Mouse (Mus musculus) kidney, postnatal 0 days (tissue): ENCODE measurements at regions not wholly inside any gene's neighbourhood (a gene's known extent, or its start where the extent isn't known, plus 50 kb on each side); places are given as distances from the start of the nearest gene placed in this dataset.

ENCODE experiments used
- ATAC-seq: fragments of 200-750 bp; cut with Nextera tagmentation; replicated peaks from 2 replicates; pipeline ENCODE4 v1.8.0; 2017; ENCODE audit warnings: low read depth, moderate number of reproducible peaks, moderate TSS enrichment, moderate library complexity; ENCODE audit not compliant: low FRiP score
- DNase-seq: peaks from one replicate; pipeline ENCODE4 v3.0.0-alpha.2; 2016; ENCODE audit warnings: low spot score
- H3K27ac ChIP-seq: fragments of 300-500 bp; sonication (generic); 2 replicates; pipeline ENCODE4 v1.5.1; 2014; ENCODE audit warnings: mild to moderate bottlenecking
- H3K27me3 ChIP-seq: fragments of 300-500 bp; sonication (generic); 2 replicates; pipeline ENCODE4 v1.6.1; 2014; ENCODE audit warnings: low read length, mixed read lengths; ENCODE audit not compliant: insufficient read depth
- H3K36me3 ChIP-seq: fragments of 300-500 bp; sonication (generic); 2 replicates; pipeline ENCODE4 v1.6.1; 2014; ENCODE audit warnings: low read length, mixed read lengths; ENCODE audit not compliant: insufficient read depth
- H3K4me1 ChIP-seq: fragments of 300-500 bp; sonication (generic); replicated peaks from 2 replicates; pipeline ENCODE4 v1.6.1; 2014; ENCODE audit warnings: antibody characterized with exemption, low read length, mixed read lengths; ENCODE audit not compliant: insufficient read depth
- H3K4me2 ChIP-seq: fragments of 300-500 bp; sonication (generic); 2 replicates; pipeline ENCODE4 v1.6.1; 2014; ENCODE audit warnings: mild to moderate bottlenecking, low read length, moderate library complexity, mixed read lengths
- H3K4me3 ChIP-seq: fragments of 300-500 bp; sonication (generic); replicated peaks from 2 replicates; pipeline ENCODE4 v1.5.1; 2014; ENCODE audit warnings: low read depth, low read length
- H3K9ac ChIP-seq: fragments of 300-500 bp; sonication (generic); 2 replicates; pipeline ENCODE4 v1.6.1; 2014; ENCODE audit warnings: low read depth, low read length
- H3K9me3 ChIP-seq: fragments of 300-500 bp; sonication (generic); replicated peaks from 2 replicates; pipeline ENCODE4 v1.6.1; 2016; ENCODE audit warnings: low read length, inconsistent platforms, mixed read lengths
- CTCF ChIP-seq: IDR thresholded peaks from 2 replicates; pipeline ENCODE4 v1.5.1; 2016; ENCODE audit warnings: antibody characterized with exemption, low read depth, mild to moderate bottlenecking, moderate library complexity
- WGBS: fragments of 180-500 bp; shearing (Covaris S2); extraction: QIAGEN DNeasy Blood & Tissue Kit; methylation state at CpG from one replicate; pipeline ENCODE4 v1.1.7; 2014; 5-methylcytosine and 5-hydroxymethylcytosine counted together

DNA sequence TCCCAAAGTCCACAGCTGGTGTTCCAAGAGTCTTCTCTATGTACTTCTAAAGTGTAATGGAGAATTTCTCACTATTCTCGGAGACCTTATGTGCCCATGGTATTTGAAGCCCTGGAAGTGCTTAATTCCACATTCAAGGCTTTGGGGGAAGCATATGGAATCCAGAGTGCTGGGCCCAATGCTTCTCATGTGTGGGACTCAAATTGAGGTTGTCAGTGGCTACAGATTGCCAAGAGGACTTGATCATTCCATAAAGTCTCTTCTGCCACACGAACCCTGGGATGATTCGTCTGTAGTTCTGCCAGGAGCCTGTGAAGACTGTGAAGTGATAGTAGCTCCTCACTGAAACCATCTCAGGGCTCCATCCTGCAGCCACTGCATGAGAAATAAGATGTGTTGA lies 275.3 kb downstream of the Bckdhb start:
- H3K4me1 ChIP-seq = no peaks in the 10 kb centered on the region
- no peak for TF ChIP-seq CTCF
- H3K4me3 ChIP-seq = no peak overlapping the region
- ATAC-seq = no peak
- 90% methylated on average over 3 of the region's 3 CpGs for WGBS
- no peaks in the 10 kb centered on the region for H3K27me3 ChIP-seq
- no peaks in the 10 kb centered on the region for H3K9me3 ChIP-seq
- no peak overlapping the region for H3K9ac ChIP-seq
- DNase-seq = no peak
- H3K36me3 ChIP-seq = no peaks in the 10 kb centered on the region
- H3K27ac ChIP-seq = no peak overlapping the region
- H3K4me2 ChIP-seq = no peak overlapping the region

DNA sequence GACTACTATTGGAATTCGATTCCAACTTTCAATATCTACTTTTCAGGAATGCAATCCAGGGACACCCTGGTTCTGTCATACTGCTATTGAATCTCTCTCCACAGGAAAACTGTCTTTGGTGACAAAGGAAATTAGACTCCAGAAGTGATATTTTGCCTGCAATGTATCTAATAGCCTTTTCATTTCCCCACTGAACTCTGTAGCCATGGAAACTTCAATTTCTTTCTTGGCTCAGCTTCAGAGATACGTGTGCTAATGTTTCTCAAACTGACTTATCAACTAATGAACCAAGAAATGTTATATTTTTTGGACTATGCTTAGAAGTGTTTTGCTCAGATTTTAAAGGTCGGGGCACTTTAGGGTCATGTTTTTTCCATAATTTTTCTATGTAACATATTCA lies 279.1 kb downstream of the Bckdhb start:
- Histone ChIP-seq H3K36me3 (no peaks in the 10 kb centered on the region), H3K27ac (no peak overlapping the region), H3K9me3 (no peaks in the 10 kb centered on the region), H3K9ac (no peak overlapping the region), H3K27me3 (no peaks in the 10 kb centered on the region), H3K4me1 (no peaks in the 10 kb centered on the region), H3K4me2 (no peak overlapping the region), H3K4me3 (no peak overlapping the region)
- WGBS = 71% methylated on average over 3 of the region's 3 CpGs
- DNase-seq (no peak), ATAC-seq (no peak)
- no peak for TF ChIP-seq CTCF

DNA sequence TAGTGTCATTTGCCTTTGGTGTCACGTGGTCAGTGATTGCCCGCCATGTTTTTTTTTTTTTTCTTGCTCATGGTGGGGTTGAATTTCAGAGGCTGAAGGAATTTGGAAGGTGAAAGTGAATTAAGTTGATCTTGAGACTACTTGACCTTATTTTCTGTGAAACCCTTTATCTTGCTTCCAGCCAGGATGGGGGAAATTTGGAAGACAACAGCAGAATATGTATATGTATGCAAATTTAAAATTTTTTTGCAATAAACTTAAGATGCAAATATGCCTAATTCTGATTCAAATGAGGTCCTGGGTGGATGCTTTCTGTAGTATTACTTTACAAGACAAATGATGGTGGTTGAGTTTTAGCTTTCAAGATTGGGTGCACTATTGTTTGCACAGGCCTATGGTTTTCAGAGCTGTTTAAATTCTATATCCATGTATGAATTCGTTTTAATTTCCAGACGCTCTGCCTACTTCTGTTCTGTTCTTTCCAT lies 315.6 kb downstream of the Bckdhb start:
- ATAC-seq = no peak
- no peaks in the 10 kb centered on the region for H3K4me1 ChIP-seq
- DNase-seq = no peak
- H3K9ac ChIP-seq = no peak overlapping the region
- no peak overlapping the region for H3K27ac ChIP-seq
- H3K4me2 ChIP-seq = no peak overlapping the region
- H3K4me3 ChIP-seq = no peak overlapping the region
- TF ChIP-seq CTCF = no peak
- H3K27me3 ChIP-seq = no peaks in the 10 kb centered on the region
- 78% methylated on average over 4 of the region's 4 CpGs for WGBS
- H3K36me3 ChIP-seq = no peaks in the 10 kb centered on the region
- H3K9me3 ChIP-seq = no peaks in the 10 kb centered on the region

DNA sequence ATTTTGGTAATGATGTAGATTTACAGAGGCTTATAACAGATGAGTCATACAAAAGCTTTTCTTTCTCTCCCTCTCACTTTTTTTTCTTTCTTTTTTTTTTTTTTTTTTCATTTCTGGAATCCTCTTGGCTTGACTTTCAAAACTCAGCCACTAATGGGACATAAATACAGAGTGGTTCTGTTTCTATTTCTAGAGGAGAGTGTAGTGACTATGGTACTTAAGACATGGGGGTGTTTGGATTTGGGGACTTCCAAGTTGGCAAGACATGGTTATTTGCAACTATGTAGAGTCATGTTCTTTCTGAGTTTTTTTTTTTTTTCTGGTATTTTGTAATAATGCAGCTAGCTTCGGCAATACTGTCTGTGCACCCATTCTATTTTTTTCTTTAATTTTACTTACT lies 324.8 kb downstream of the Bckdhb start:
- Histone ChIP-seq H3K4me2 (no peak overlapping the region), H3K4me3 (no peak overlapping the region), H3K27ac (no peak overlapping the region), H3K9ac (no peak overlapping the region), H3K27me3 (no peaks in the 10 kb centered on the region), H3K36me3 (no peaks in the 10 kb centered on the region), H3K9me3 (no peaks in the 10 kb centered on the region), H3K4me1 (no peaks in the 10 kb centered on the region)
- DNase-seq (no peak), ATAC-seq (no peak)
- WGBS = 91% methylated on average over 1 of the region's 1 CpGs
- TF ChIP-seq CTCF = no peak

DNA sequence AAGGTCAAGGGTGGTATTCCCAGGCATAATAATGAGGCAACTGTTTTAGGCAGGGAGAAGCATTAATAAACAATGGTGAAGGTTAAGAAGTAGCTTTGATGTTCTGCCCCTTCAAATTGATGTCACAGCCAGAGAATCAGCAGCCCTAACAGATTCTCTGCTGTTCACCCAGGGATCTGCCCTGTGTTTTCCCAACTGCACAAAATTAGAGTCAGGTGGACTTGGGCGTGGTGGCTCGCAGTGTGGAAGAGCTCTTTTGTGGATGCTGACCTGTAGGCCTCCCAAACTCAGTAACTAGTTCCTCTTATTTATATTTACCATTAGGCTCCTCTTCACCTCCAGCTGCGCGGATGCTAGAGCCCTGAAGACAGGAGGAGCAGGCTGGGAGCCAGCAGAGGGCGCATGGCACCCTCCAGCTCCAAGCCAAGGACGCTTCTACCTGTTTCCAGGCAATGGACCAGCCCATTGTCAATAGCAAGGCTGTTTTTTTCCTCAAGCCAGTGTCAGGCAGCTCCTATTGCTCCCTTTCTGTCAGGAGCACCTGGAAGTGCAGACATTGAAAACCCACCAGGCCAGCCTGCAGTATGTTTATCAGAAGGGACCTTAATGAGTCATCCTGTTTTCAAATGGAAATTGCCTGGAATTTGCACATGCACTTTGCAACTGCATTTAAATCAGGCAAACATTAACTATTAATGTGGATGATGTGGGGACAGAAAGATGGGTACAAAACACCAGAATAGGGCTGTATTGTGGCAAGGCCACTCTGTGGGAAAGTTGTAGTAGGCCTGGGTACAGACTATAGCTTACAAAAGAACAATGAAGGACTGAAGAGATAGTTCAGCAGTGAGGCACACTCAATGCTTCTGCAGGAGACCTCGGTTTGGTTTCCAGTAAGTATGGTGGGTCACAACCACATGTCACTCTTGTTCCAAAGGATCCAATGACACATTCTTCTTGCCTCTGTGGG lies 328.4 kb downstream of the Bckdhb start:
- Histone ChIP-seq H3K4me2 (no peak overlapping the region), H3K27me3 (no peaks in the 10 kb centered on the region), H3K9ac (no peak overlapping the region), H3K4me1 (no peaks in the 10 kb centered on the region), H3K9me3 (no peaks in the 10 kb centered on the region), H3K27ac (no peak overlapping the region), H3K36me3 (no peaks in the 10 kb centered on the region), H3K4me3 (no peak overlapping the region)
- DNase-seq (peak; percentile 51), ATAC-seq (peak; percentile 72)
- TF ChIP-seq CTCF = peak; percentile 78
- 29% methylated on average over 7 of the region's 7 CpGs for WGBS

DNA sequence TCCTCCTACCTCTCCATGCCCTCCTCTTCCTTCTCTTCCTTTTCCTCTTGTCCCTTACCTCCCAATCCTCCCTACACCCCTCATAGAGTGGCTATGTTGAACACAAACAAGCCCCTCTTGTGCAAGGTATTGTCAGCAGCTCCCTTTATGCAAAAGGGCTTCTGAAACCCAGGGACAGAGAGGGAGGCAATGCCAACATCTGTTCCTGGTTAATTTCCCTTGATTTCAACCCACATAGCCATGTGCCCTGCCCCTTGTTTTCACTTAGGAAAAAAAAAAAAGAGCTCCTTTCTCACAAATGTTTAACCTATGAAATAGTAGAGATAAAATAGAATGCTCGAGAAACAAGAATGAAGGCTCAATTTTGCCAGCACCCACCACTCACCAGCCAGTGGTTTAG lies 333.5 kb downstream of the Bckdhb start:
- Histone ChIP-seq H3K4me1 (no peaks in the 10 kb centered on the region), H3K27ac (no peak overlapping the region), H3K36me3 (no peaks in the 10 kb centered on the region), H3K9me3 (no peaks in the 10 kb centered on the region), H3K4me2 (no peak overlapping the region), H3K4me3 (no peak overlapping the region), H3K9ac (no peak overlapping the region), H3K27me3 (no peaks in the 10 kb centered on the region)
- TF ChIP-seq CTCF = no peak
- no peak for ATAC-seq
- no peak for DNase-seq
- 61% methylated on average over 1 of the region's 1 CpGs for WGBS
